Mouse (Mus musculus): ENCODE data around the gene Zc3h12b.

DNA sequence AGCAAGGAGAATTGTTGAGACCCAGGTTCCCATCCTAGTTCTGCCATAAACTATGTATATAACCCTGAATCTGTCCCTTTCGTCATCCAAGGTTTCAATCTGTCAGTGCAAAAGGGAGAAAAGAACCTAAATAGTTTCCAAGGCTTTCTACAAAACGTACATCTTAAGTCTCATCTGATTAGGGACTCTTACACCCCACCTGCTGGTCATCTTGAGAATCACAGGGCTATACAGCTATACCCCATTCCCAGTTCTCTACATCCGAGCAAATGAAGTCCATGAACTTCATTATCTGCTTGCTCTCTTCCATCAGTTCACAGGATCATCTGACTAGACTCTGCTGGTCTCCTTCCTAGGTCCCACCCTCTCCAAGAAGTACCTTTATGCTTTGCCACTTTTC is 239.3 kb downstream of the Zc3h12b start:
- TF ChIP-seq POLR2A (IDR thresholded peaks at IDR 0.05; ENCODE audit: borderline replicate concordance, low read depth, low read length), result no peak
- TF ChIP-seq CTCF (IDR thresholded peaks at IDR 0.05; ENCODE audit: low read depth, low read length), result no peak

All from bone marrow macrophage, adult 2 months (primary cell).